Mouse (Mus musculus): ENCODE results near the gene Atxn1.

The Atxn1 gene

DNA sequence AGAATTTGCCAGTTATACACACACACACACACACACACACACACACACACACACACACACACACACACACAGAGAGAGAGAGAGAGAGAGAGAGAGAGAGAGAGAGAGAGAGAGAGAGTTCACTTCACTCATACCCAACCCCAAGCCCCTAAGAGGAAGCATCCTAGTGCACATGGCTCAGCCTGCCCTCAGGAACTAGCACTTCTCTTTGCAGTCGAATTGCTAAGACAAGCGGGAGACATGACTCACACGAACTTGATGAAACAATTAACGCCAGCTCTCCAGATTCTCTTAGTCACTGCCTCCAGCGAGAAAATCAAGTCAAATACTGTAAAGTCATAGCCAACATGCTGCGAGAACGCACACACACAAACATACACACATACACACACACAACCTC, 53.0 kb downstream of the Atxn1 start:
- in situ Hi-C loops (cut with MboI; ENCODE audit: low pct_unique_long_range_greater_than_20kb in 1 of 2, low sequenced_read_pairs in 2 of 2, unreplicated experiment in 1 of 2), result no loop called here

DNA sequence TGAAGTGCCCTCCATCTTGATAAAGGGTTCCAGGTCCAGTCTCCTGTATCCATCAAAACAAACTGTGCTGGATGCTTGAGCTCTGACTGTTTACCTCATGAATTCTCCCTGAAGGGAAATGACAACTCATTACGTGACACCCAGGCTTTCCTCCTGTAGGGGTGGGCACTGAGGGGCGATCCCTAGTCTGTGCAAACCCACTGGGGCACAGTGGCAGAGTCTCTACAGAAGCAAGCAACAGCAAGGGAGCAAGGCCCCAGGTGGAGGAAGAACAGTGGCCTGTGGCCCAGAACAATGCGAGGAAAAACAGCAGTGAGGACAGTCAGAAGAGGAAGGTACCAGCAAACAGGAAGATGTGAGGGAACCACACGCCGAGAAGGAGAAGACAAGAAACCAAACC, 53.7 kb downstream of the Atxn1 start:
- in situ Hi-C loops (cut with MboI; ENCODE audit: low pct_unique_long_range_greater_than_20kb in 1 of 2, low sequenced_read_pairs in 2 of 2, unreplicated experiment in 1 of 2), result no loop called here

DNA sequence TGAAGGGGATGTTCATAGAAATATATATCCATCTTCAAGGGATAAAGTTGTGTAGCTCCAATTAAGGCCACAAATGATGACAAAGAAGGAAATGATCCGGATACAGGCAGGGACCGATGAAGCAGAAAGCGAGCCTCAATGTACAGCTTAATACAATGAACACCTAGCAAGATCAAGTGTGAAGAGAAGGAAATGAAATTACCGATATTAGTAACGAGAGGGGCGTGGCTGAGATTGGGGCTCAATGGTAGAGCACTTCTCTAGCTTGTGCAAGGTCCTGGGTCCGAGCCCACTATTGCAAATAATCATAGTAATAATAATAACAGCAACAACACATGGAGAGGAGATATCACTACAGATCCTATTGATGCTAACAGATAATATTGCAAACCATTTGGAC, 54.5 kb downstream of the Atxn1 start:
- in situ Hi-C loops (cut with MboI; ENCODE audit: low pct_unique_long_range_greater_than_20kb in 1 of 2, low sequenced_read_pairs in 2 of 2, unreplicated experiment in 1 of 2), result no loop called here

DNA sequence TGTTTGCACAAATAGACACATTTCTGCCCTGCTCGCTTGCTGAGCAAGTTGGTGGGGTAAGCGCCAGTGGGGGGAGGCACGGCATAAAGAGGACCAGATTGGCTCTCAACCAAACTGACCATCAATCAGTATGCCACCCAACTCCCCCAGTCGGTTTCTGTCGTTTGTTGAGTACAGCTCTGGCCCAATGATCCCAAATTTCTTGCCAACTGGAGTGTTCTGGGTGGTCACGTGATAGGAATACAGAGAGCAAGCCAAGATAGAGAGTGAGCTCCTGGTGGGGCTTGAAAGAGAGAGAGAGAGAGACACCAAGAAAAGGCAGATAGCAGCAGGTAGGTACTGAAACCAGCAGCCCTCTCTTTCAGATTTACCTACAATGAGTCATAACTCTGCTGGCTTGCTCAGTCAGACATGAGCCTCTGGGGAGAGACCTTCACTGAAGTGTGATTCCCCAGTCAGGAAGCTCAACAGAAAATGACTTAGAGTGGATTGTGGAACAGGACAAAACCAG, 57.6 kb downstream of the Atxn1 start:
- in situ Hi-C loops (cut with MboI; ENCODE audit: low pct_unique_long_range_greater_than_20kb in 1 of 2, low sequenced_read_pairs in 2 of 2, unreplicated experiment in 1 of 2), result no loop called here

DNA sequence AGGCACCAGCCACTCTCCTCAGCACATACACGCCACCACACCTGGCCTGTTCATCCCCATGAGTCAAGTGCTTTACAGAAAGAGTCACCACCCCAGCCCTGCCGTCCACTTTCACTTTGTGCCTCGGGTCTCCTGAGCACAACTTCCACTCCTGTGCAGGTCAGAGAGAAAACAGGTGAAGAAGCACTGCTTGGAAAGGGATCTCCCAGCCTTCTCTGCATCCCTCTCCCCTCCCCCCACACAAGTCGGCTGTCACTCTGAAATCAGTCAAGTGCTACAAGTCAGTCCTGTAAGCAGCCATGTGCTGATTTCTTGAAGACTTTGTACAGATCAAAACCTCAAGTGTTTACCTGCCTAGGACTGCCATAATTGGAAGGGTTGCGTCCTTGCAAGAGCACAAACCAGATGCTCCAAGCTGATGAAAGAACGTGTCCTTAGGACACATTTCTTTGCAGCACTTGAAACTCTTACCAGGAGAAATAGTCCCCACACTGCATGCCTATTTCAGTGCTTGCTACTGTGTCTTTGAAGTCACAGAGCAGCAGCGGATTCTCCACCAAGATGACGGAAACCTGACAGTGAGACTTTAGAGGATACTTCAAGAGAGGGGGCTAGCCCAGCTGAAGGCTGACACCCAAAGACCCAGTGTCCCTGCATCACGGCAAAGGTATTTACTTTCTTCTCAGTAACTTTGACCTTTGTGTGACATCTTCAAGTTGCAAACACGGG, 58.2 kb downstream of the Atxn1 start:
- in situ Hi-C loops (cut with MboI; ENCODE audit: low pct_unique_long_range_greater_than_20kb in 1 of 2, low sequenced_read_pairs in 2 of 2, unreplicated experiment in 1 of 2), result no loop called here

DNA sequence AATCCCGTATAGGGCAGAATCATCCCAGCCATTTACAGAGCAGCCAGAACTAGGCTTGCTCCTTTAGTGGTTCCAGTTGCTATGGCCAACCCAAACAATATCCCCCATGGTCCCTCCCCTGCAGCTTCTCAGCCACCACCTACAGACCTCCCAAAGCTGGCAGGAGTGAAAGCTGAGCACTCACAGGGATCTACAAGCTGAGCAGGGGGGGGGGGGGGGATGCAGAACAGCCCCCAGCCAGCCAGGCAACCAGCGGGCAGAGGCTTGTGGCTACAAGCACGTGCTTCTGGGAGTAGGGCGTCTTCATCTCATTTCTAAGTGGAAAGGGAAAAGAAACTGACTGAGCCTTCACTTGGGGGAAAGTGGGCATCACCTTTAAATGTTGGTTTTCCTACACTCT, 59.9 kb downstream of the Atxn1 start:
- in situ Hi-C loops (cut with MboI; ENCODE audit: low pct_unique_long_range_greater_than_20kb in 1 of 2, low sequenced_read_pairs in 2 of 2, unreplicated experiment in 1 of 2), result no loop called here

DNA sequence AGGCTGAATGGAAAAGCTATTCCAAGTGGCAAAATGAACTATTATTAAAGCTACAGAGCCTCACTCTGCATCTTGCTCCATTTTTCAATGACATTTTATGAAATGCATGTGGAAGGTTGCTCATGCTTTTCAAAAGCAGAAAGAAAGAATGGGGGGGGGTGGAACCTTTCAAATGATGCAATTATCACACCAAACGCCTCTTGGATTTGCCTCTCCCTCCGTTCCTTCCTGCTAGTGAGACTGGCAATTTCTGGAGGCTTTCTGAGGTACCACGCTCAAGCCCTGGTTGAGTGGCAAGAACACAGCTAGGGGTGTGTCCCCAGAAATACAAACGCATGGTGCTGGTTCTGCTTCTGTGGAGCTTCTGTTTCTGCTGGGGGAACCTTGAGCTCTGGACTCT, 60.4 kb downstream of the Atxn1 start:
- in situ Hi-C loops (cut with MboI; ENCODE audit: low pct_unique_long_range_greater_than_20kb in 1 of 2, low sequenced_read_pairs in 2 of 2, unreplicated experiment in 1 of 2), result no loop called here

DNA sequence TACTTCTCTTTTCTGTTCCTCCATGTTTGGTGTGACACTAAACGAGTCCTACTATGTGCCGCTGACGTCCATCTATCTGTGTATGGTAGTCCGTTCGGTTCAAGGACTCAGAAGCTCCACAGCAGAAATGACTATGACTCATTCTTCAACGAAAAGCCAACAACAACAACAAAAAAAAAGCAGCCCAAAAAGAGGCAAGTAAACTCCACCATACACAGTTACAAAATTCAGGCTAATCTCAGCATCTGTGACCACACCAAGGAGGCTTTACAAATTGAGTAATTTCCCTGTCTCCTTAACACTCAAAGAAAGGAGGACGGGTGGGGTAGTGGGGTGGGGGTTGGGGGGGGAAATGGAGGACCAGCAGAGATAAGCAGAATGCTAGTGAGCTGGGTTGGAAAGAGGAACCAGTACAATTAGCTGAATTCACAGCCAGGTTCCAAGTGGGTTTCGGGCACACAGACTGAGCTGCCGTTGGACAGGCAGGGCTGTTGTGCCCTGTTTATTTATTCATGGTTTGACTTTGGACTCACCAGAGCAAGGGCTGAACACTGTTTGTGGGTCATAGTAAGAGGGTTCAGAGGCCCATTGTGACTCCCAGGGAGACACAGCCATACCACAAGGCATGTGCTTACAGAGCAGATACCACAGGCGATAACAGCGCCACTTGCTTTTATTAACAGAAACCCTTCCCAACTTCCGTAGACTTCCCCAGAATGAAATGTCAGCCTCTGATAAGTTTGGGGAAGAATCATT, 61.1 kb downstream of the Atxn1 start:
- in situ Hi-C loops (cut with MboI; ENCODE audit: low pct_unique_long_range_greater_than_20kb in 1 of 2, low sequenced_read_pairs in 2 of 2, unreplicated experiment in 1 of 2), result no loop called here

DNA sequence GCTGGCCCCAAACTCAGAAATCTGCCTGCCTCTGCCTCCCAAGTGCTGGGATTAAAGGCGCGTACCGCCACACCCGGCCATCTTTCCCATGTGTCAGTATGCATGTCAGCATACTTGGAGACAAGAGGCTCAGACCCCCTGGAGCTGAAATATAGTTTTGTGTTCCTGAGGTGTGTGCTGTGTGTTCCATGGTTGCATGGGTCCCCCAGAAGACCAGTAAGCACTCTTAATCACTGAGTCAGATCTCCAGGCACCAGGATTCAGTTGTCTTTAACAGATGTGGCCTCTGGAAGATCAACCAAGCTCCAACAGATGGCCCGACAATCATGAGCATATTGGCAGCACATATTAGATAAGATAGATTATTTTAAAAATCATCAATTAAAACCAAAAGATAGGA, 62.4 kb downstream of the Atxn1 start:
- in situ Hi-C loops (cut with MboI; ENCODE audit: low pct_unique_long_range_greater_than_20kb in 1 of 2, low sequenced_read_pairs in 2 of 2, unreplicated experiment in 1 of 2), result no loop called here

DNA sequence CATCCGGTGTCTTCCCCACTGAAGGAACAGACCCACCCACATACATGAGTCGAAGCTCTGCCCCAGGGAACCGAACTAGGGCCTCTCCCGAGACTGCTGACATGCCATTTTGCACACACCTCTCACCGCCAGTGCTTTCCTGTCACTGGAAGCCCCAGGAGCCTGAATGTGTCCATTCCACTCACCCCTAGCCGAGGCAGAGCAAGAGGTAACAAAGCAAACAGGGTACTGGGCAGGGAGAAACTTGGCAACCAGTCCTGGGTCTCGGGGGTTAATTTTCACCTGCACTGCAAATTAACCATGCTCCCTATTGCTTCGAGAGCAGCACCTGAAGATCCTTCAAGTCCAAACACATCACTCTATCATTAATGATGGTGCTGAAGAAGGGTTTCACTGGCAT, 64.0 kb downstream of the Atxn1 start:
- in situ Hi-C loops (cut with MboI; ENCODE audit: low pct_unique_long_range_greater_than_20kb in 1 of 2, low sequenced_read_pairs in 2 of 2, unreplicated experiment in 1 of 2), result no loop called here

DNA sequence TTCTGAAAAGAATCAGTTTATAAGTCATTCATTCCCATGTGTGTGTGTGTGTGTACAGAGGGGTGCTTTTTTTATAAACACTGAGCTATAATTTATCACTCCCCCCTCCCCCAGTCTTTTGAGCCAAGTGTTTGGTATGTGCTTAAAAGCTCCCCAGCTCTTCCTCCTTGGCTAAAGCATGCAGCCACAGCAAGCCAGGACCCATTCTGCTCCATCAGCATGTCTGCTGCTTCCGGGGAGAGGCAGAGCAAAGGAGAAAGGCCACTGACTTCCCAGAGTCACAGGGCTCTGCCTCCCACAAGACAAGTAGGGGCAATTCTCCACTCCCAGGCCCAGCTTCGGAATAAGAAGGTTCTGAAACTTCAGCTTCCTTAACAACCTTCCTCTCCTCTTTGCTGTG, 67.2 kb downstream of the Atxn1 start:
- in situ Hi-C loops (cut with MboI; ENCODE audit: low pct_unique_long_range_greater_than_20kb in 1 of 2, low sequenced_read_pairs in 2 of 2, unreplicated experiment in 1 of 2), result no loop called here

DNA sequence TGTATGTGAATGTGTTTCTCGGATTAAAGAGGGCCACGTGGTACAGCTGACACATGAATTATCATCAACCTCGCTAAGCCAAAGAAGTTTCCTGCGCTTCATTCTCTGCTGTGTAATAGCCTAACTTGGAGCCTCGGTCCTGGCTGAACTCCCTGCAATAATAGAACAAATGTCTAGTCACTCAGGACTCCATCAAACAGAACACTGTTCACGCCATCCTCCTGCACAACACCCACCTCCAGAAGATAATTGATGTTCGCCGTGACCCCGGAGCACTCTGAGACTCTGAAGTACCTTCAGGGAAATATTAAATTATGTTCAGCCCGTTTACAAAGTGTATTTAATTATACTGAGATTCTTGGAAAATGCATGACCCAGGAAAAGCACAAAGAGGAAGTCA, 70.0 kb downstream of the Atxn1 start:
- in situ Hi-C loops (cut with MboI; ENCODE audit: low pct_unique_long_range_greater_than_20kb in 1 of 2, low sequenced_read_pairs in 2 of 2, unreplicated experiment in 1 of 2), result no loop called here

DNA sequence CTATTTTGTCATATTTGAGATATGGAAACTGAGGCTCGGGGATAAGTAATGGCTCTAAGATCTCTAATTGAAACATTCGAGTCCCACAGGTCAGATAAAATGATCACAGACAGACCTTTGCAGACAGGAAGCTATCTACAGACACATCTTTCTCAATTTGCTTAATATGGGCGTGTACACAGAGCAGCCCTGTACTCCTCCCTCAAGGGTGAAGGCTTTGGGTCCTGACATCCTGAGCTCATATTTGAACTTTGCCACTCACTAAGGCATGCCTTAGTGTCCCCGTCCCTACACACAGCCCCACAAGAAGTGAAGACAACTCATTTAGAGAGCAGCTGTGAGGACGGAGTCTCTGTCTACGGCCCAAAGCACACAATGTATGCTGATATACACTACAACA, 70.6 kb downstream of the Atxn1 start:
- in situ Hi-C loops (cut with MboI; ENCODE audit: low pct_unique_long_range_greater_than_20kb in 1 of 2, low sequenced_read_pairs in 2 of 2, unreplicated experiment in 1 of 2), result no loop called here

DNA sequence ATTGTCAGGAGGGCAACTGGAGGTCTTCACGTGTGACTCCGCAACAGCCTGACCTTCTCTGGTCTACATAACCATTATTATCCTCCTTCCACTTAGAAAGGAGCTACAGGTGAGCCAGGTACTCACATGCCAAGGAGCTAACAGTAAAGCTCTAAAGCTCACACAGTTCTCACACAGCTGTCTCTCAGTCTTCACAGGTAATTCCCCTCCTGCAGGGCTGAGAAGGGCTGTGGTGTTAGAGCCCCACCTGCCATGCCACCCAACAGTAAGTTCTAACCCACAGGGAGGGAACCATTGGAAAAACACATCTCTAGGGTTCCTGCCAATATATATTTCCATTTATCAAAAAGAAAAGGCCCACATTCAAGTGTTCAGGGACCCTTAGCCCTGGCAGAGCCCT, 73.7 kb downstream of the Atxn1 start:
- in situ Hi-C loops (cut with MboI; ENCODE audit: low pct_unique_long_range_greater_than_20kb in 1 of 2, low sequenced_read_pairs in 2 of 2, unreplicated experiment in 1 of 2), result no loop called here

DNA sequence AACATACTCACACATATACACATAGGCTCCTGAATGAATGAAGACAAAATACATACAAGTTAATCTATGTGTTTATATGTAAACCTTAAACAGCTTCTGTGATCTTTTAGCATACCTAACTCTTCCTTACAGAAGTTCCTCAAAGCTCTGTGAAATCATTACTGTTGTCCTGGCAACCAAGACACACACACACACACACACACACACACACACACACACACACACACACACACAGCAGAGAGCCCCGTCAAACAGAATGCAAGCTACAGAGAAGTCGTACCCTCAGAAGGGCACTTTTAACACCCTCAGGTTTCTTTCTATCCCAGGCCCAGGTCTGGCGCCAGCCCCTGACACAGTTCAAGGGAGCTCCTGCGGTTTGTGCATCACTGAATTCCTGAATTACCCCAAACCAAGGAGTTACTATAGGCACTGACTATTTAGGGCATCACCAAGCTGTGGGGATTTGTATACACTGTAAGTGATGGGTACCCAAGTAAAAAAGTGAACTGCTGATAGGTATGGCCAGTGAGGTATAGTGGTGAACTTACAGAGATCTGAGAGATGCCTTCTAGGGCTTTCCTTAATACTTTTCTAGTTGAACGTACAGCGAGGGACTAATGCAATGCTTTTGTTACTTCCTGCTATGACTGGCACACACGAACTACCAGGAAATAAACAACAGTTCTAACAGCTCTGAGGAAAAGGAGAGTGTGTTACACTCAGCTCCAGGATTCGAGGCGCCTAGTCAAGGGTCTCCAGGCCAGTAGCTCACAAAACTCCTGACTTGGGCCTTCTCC, 75.7 kb downstream of the Atxn1 start:
- in situ Hi-C loops (cut with MboI; ENCODE audit: low pct_unique_long_range_greater_than_20kb in 1 of 2, low sequenced_read_pairs in 2 of 2, unreplicated experiment in 1 of 2), result no loop called here

DNA sequence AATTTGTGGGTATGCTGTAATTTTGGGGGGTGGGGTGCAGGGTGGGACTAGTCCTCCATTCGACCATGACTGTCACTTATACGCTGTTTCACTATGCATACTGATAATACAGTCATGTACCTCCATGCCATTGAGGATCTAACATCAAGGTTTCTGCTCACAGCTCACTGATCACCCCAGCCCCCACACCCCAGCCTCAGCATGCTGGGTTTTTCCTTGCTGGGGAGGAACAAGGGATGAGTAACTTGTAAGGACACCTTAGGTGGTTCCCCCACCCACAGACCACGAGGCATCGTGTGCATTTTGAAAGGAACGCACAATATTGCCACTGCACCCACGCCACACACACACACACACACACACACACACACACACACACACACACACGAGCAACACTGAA, 79.9 kb downstream of the Atxn1 start:
- in situ Hi-C loops (cut with MboI; ENCODE audit: low pct_unique_long_range_greater_than_20kb in 1 of 2, low sequenced_read_pairs in 2 of 2, unreplicated experiment in 1 of 2), result no loop called here

DNA sequence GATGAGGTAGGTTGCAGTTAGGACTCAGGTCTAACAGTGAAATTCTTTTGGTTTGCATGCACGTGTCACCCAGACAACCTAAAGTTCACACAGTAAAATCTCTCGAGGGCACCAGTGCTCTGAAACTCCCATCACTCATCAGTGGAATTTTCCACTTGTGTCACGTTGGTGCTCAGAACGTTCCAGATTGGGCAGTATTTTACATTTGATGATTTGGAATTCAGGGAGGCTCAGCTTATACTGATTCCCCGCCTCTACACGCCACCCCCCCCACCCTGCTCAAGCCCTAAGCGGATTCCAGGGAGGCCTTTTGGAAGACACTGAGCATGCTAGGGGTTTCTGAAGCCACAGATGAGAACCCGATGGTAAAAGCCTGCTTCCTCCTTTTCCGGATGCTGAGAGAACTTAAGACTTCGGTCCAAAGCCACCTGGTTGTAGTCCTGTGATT, 81.0 kb downstream of the Atxn1 start:
- in situ Hi-C loops (cut with MboI; ENCODE audit: low pct_unique_long_range_greater_than_20kb in 1 of 2, low sequenced_read_pairs in 2 of 2, unreplicated experiment in 1 of 2), result no loop called here

DNA sequence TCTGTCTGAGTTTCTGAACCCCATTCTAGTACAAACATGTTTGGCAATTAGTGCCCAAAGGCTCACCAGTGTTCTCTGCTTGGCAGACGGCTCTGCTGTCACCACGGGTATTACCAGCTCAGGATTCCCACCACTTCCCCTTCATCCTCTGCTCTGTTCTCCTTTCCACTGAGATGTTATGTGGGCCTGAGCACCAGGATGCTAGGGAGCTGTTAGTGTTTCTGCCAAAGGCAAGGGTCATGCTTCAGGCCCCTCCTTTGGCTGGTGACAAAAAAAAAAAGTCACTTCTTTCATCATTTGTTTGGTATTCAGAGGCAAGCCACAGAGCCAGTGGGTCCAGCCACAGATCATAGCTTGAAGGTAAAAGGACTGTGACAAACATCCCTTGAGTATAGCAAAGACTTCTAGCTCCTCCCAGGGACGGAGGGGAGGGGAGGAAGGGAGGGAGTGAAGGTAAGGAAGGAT, 81.8 kb downstream of the Atxn1 start:
- in situ Hi-C loops (cut with MboI; ENCODE audit: low pct_unique_long_range_greater_than_20kb in 1 of 2, low sequenced_read_pairs in 2 of 2, unreplicated experiment in 1 of 2), result no loop called here

DNA sequence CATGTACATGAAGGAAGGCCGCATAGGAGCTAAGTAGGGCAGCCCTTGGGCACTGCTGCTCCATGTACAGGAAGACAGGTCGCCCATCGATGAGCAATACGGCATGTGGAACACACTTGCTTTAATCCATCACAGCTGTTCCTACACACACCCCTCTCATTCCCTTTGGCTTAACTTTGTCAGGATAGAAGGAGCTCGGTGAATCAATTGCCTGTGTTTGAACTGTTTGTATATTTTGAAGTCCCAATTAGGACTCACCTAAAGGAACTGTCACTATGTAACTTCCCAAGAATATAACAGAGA, 84.3 kb downstream of the Atxn1 start:
- in situ Hi-C loops (cut with MboI; ENCODE audit: low pct_unique_long_range_greater_than_20kb in 1 of 2, low sequenced_read_pairs in 2 of 2, unreplicated experiment in 1 of 2), result no loop called here
